Mouse (Mus musculus): ENCODE data around the gene Retnlb. TPM values are rescaled to one million over a fixed set of nuclear protein-coding genes. Genes with fewer than 3 reads are reported as not detected.
"Not testable (repeated sequence)": the region's sequence is repeated elsewhere in the genome, so short reads cannot be mapped to it uniquely, and the experiment has no call there.

Gene Retnlb
- polyA plus RNA-seq (2012; rRNA removed) = 2.6 and 15.9 TPM in 2 replicates

- no peak for DNase-seq (ENCODE audit: low read depth, low spot score)
- WGBS = 78% methylated on average over 2 of the region's 2 CpGs
These were observed at the start of gene Retnlb for GRCm38 (mm10) chr16:48816695-48817094. TSS of gene Retnlb (plus strand) at chr16:48816856.

GRCm38 (mm10) chr16:48769183-48769582, 47.5 kb upstream of the Retnlb start:
- DNase-seq (ENCODE audit: low read depth, low spot score) = no peak
- WGBS = 91% methylated on average over 3 of the region's 3 CpGs

- WGBS = 60% methylated on average over 3 of the region's 3 CpGs
- no peak for DNase-seq (ENCODE audit: low read depth, low spot score)
These were observed 44.6 kb upstream of the Retnlb start, which contains the start of gene Trat1 for GRCm38 (mm10) chr16:48771971-48772445. TSS of gene Trat1 (minus strand) at chr16:48772021.

GRCm38 (mm10) chr16:48777254-48777653, 39.4 kb upstream of the Retnlb start:
- DNase-seq (ENCODE audit: low read depth, low spot score) = no peak
- 48% methylated on average over 2 of the region's 2 CpGs for WGBS

- no peak for DNase-seq (ENCODE audit: low read depth, low spot score)
- WGBS = 61% methylated on average over 3 of the region's 3 CpGs
These were observed 30.4 kb upstream of the Retnlb start for GRCm38 (mm10) chr16:48786258-48786657.

- DNase-seq (ENCODE audit: low read depth, low spot score) = no peak
- 64% methylated on average over 4 of the region's 4 CpGs for WGBS
These were observed 27.9 kb upstream of the Retnlb start for GRCm38 (mm10) chr16:48788704-48789185.

- 63% methylated on average over 3 of the region's 3 CpGs for WGBS
- no peak for DNase-seq (ENCODE audit: low read depth, low spot score)
These were observed 18.4 kb upstream of the Retnlb start for GRCm38 (mm10) chr16:48798285-48798684.

GRCm38 (mm10) chr16:48799470-48799869, 17.2 kb upstream of the Retnlb start:
- no peak for DNase-seq (ENCODE audit: low read depth, low spot score)

GRCm38 (mm10) chr16:48800906-48801305, 15.8 kb upstream of the Retnlb start:
- DNase-seq (ENCODE audit: low read depth, low spot score) = no peak
- 82% methylated on average over 2 of the region's 2 CpGs for WGBS

More at GRCm38 (mm10) chr16:48799470-48799869, 17.2 kb upstream of the Retnlb start:
- 86% methylated on average over 3 of the region's 3 CpGs for WGBS

- WGBS = 80% methylated on average over 1 of the region's 1 CpGs
- DNase-seq (ENCODE audit: low read depth, low spot score) = no peak
These were observed 11.2 kb upstream of the Retnlb start for GRCm38 (mm10) chr16:48805412-48805811.

- 84% methylated on average over 1 of the region's 1 CpGs for WGBS
- no peak for DNase-seq (ENCODE audit: low read depth, low spot score)
These were observed 10.1 kb upstream of the Retnlb start for GRCm38 (mm10) chr16:48806521-48806920.

GRCm38 (mm10) chr16:48809374-48809773, 7.3 kb upstream of the Retnlb start:
- 54% methylated on average over 2 of the region's 2 CpGs for WGBS
- no peak for DNase-seq (ENCODE audit: low read depth, low spot score)

- no peak for DNase-seq (ENCODE audit: low read depth, low spot score)
These were observed 4.7 kb upstream of the Retnlb start for GRCm38 (mm10) chr16:48811881-48812436.

GRCm38 (mm10) chr16:48818524-48818923, 1.9 kb downstream of the Retnlb start:
- DNase-seq (ENCODE audit: low read depth, low spot score) = no peak
- WGBS = 93% methylated on average over 6 of the region's 6 CpGs

More at GRCm38 (mm10) chr16:48811881-48812436, 4.7 kb upstream of the Retnlb start:
- 17% methylated on average over 7 of the region's 7 CpGs for WGBS

- no peak for DNase-seq (ENCODE audit: low read depth, low spot score)
- 25% methylated on average over 3 of the region's 3 CpGs for WGBS
These were observed 9.8 kb downstream of the Retnlb start for GRCm38 (mm10) chr16:48826474-48826873.

GRCm38 (mm10) chr16:48827625-48828024, 11.0 kb downstream of the Retnlb start:
- WGBS = 12% methylated on average over 1 of the region's 1 CpGs
- no peak for DNase-seq (ENCODE audit: low read depth, low spot score)

- DNase-seq (ENCODE audit: low read depth, low spot score) = no peak
- 92% methylated on average over 4 of the region's 4 CpGs for WGBS
These were observed 12.4 kb downstream of the Retnlb start for GRCm38 (mm10) chr16:48829060-48829459.

GRCm38 (mm10) chr16:48832055-48832454, 15.4 kb downstream of the Retnlb start:
- 54% methylated on average over 8 of the region's 8 CpGs for WGBS
- no peak for DNase-seq (ENCODE audit: low read depth, low spot score)

- not testable (repeated sequence) for DNase-seq (ENCODE audit: low read depth, low spot score)
- 17% methylated on average over 1 of the region's 1 CpGs for WGBS
These were observed 17.0 kb downstream of the Retnlb start for GRCm38 (mm10) chr16:48833626-48834025.

GRCm38 (mm10) chr16:48842266-48842665, 25.6 kb downstream of the Retnlb start, which contains the start of gene Retnla:
TSS of gene Retnla (plus strand) at chr16:48842551.
- 71% methylated on average over 3 of the region's 3 CpGs for WGBS
- no peak for DNase-seq (ENCODE audit: low read depth, low spot score)

GRCm38 (mm10) chr16:48843671-48844386, 27.2 kb downstream of the Retnlb start:
- no peak for DNase-seq (ENCODE audit: low read depth, low spot score)
- 89% methylated on average over 4 of the region's 4 CpGs for WGBS
